Mouse (Mus musculus) neutrophil, adult 83 days (primary cell): ENCODE results near the gene Nckap1. TPM values are rescaled to one million over a fixed set of nuclear protein-coding genes. Genes with fewer than 3 reads are reported as not detected.

Experiments
- total RNA-seq, 2 experiments: library from RNA; stranded (reverse); gene quantifications; one replicate each; pipeline ENCODE4 v1.2.4; 2023

Gene Nckap1
- 1 to 10 TPM; 1.2 to 1.7 TPM for total RNA-seq

GRCm38 (mm10) chr2:80581043-80581711 is at the start of gene Nckap1:
Gene Nckap1, minus strand, starts transcription at chr2:80581380.

GRCm38 (mm10) chr2:80616854-80617737 is 35.9 kb upstream of the Nckap1 start, which contains the start of the genes Dusp19 and Nup35:
Gene Dusp19, plus strand, starts transcription at chr2:80617045.
Gene Nup35, plus strand, starts transcription at chr2:80617236.

Other genes starting within 250 kb of the Nckap1 start
- under 1 TPM; 0.44 to 0.51 TPM for gene Frzb, start 133.8 kb downstream of the Nckap1 start, total RNA-seq
- gene Dusp19, start 35.7 kb upstream of the Nckap1 start, total RNA-seq, result 1 to 10 TPM; 2.0 to 2.3 TPM
- gene Nup35, start 35.9 kb upstream of the Nckap1 start, total RNA-seq, result 10 to 100 TPM in 1 of 2 experiments, 1 to 10 TPM in 1; 9.6 to 11.3 TPM